Mouse (Mus musculus) neural tube, embryonic 14.5 days (tissue): Measurements from ENCODE around the gene Olfr524. TPM values are rescaled to one million over a fixed set of nuclear protein-coding genes. Genes with fewer than 3 reads are reported as not detected.

ENCODE experiments used
- ATAC-seq: fragments of 200-750 bp; cut with Nextera tagmentation; 2 replicates; pipeline ENCODE4 v1.8.0; 2017; ENCODE audit warnings: low read depth, mild to moderate bottlenecking, moderate TSS enrichment, moderate library complexity
- H3K27ac ChIP-seq: fragments of 300-500 bp; sonication (generic); 2 replicates; pipeline ENCODE4 v1.5.1; 2014; ENCODE audit warnings: low read depth, mild to moderate bottlenecking, control low read depth, low read length, moderate library complexity, mixed read lengths
- H3K27me3 ChIP-seq: fragments of 300-500 bp; sonication (generic); 2 replicates; pipeline ENCODE4 v1.6.1; 2014; ENCODE audit warnings: low read length; ENCODE audit not compliant: control insufficient read depth, insufficient read depth
- H3K36me3 ChIP-seq: fragments of 300-500 bp; sonication (generic); 2 replicates; pipeline ENCODE4 v1.6.1; 2014; ENCODE audit warnings: low read length, mixed read lengths; ENCODE audit not compliant: control insufficient read depth, insufficient read depth
- H3K4me1 ChIP-seq: fragments of 300-500 bp; sonication (generic); 2 replicates; pipeline ENCODE4 v1.6.1; 2014; ENCODE audit warnings: low read length; ENCODE audit not compliant: control insufficient read depth, insufficient read depth
- H3K4me2 ChIP-seq: fragments of 300-500 bp; sonication (generic); 2 replicates; pipeline ENCODE4 v1.6.1; 2014; ENCODE audit warnings: mild to moderate bottlenecking, low read depth, low read length, control low read depth
- H3K4me3 ChIP-seq: fragments of 300-500 bp; sonication (generic); 2 replicates; pipeline ENCODE4 v1.5.1; 2014; ENCODE audit warnings: low read depth, low read length, control low read depth, mixed read lengths
- H3K9ac ChIP-seq: fragments of 300-500 bp; sonication (generic); replicated peaks from 2 replicates; pipeline ENCODE4 v1.6.1; 2014; ENCODE audit warnings: low read depth, mild to moderate bottlenecking, control low read depth, low read length, mixed read lengths
- H3K9me3 ChIP-seq: fragments of 300-500 bp; sonication (generic); 2 replicates; pipeline ENCODE4 v1.6.1; 2016; ENCODE audit warnings: low read length; ENCODE audit not compliant: control insufficient read depth
- WGBS: fragments of 180-500 bp; shearing (Covaris S2); extraction: QIAGEN DNeasy Blood & Tissue Kit; methylation state at CpG from one replicate; pipeline ENCODE4 v1.1.7; 2014; 5-methylcytosine and 5-hydroxymethylcytosine counted together
- polyA plus RNA-seq: library from polyadenylated mRNA; unstranded; fragments of >200 nt; fragmentation: Nextera tagmentation; extraction: Ambion mirVana; gene quantifications from 2 replicates; pipeline ENCODE4 v1.2.1, GENCODE M21; 2014

The Olfr524 gene
- not detected in 2 replicates for polyA plus RNA-seq

- no peaks in the 10 kb centered on the region for H3K9me3 ChIP-seq
- H3K36me3 ChIP-seq, result no peaks in the 10 kb centered on the region
- no peak for ATAC-seq
- H3K4me2 ChIP-seq, result no peak within 1 kb of the TSS
- H3K9ac ChIP-seq, result no peak within 1 kb of the TSS
- no peak within 1 kb of the TSS for H3K27ac ChIP-seq
- no peaks in the 10 kb centered on the region for H3K27me3 ChIP-seq
- H3K4me3 ChIP-seq, result no peak within 1 kb of the TSS
- H3K4me1 ChIP-seq, result no peaks in the 10 kb centered on the region
Observed at GRCm38 (mm10) chr7:140205864-140206263, at the start of gene Olfr524. Gene Olfr524 (minus strand): TSS chr7:140205964.

- WGBS, result 91% methylated on average over 7 of the region's 7 CpGs
- no peak overlapping the region for H3K4me2 ChIP-seq
- no peak for ATAC-seq
- no peaks in the 10 kb centered on the region for H3K27me3 ChIP-seq
- H3K9me3 ChIP-seq, result no peaks in the 10 kb centered on the region
- H3K36me3 ChIP-seq, result no peaks in the 10 kb centered on the region
- no peak overlapping the region for H3K9ac ChIP-seq
- H3K27ac ChIP-seq, result no peak overlapping the region
- no peaks in the 10 kb centered on the region for H3K4me1 ChIP-seq
- H3K4me3 ChIP-seq, result no peak overlapping the region
Observed at GRCm38 (mm10) chr7:140253780-140254299, 48.1 kb upstream of the Olfr524 start.

- ATAC-seq, result no peak
- no peak within 1 kb of the TSS for H3K9ac ChIP-seq
- H3K4me1 ChIP-seq, result no peaks in the 10 kb centered on the region
- H3K9me3 ChIP-seq, result no peaks in the 10 kb centered on the region
- no peak within 1 kb of the TSS for H3K4me3 ChIP-seq
- no peaks in the 10 kb centered on the region for H3K36me3 ChIP-seq
- no peaks in the 10 kb centered on the region for H3K27me3 ChIP-seq
- no peak within 1 kb of the TSS for H3K4me2 ChIP-seq
- no peak within 1 kb of the TSS for H3K27ac ChIP-seq
- WGBS, result 88% methylated on average over 4 of the region's 4 CpGs
Observed at GRCm38 (mm10) chr7:140247216-140247615, 41.5 kb upstream of the Olfr524 start, which contains the start of gene 5830411N06Rik. Gene 5830411N06Rik (plus strand): TSS chr7:140247284.

GRCm38 (mm10) chr7:140233696-140234095 is 27.9 kb upstream of the Olfr524 start:
- Histone ChIP-seq H3K4me1 (no peaks in the 10 kb centered on the region), H3K4me3 (no peak overlapping the region), H3K27ac (no peak overlapping the region), H3K36me3 (no peaks in the 10 kb centered on the region), H3K9ac (no peak overlapping the region), H3K27me3 (no peaks in the 10 kb centered on the region), H3K9me3 (no peaks in the 10 kb centered on the region), H3K4me2 (no peak overlapping the region)
- 88% methylated on average over 3 of the region's 3 CpGs for WGBS
- no peak for ATAC-seq

- Histone ChIP-seq H3K9ac (no peak overlapping the region), H3K9me3 (no peaks in the 10 kb centered on the region), H3K4me1 (no peaks in the 10 kb centered on the region), H3K4me3 (no peak overlapping the region), H3K27me3 (no peaks in the 10 kb centered on the region), H3K4me2 (no peak overlapping the region), H3K27ac (no peak overlapping the region), H3K36me3 (no peaks in the 10 kb centered on the region)
- no peak for ATAC-seq
- 63% methylated on average over 2 of the region's 2 CpGs for WGBS
Observed at GRCm38 (mm10) chr7:140231026-140231425, 25.3 kb upstream of the Olfr524 start.

GRCm38 (mm10) chr7:140228476-140228875 is 22.7 kb upstream of the Olfr524 start:
- Histone ChIP-seq H3K9ac (no peak overlapping the region), H3K4me2 (no peak overlapping the region), H3K4me1 (no peaks in the 10 kb centered on the region), H3K9me3 (no peaks in the 10 kb centered on the region), H3K27me3 (no peaks in the 10 kb centered on the region), H3K36me3 (no peaks in the 10 kb centered on the region), H3K27ac (no peak overlapping the region), H3K4me3 (no peak overlapping the region)
- no peak for ATAC-seq
- 84% methylated on average over 13 of the region's 13 CpGs for WGBS

GRCm38 (mm10) chr7:140224209-140224608 is 18.4 kb upstream of the Olfr524 start:
- ATAC-seq, result no peak
- Histone ChIP-seq H3K36me3 (no peaks in the 10 kb centered on the region), H3K4me3 (no peak overlapping the region), H3K9me3 (no peaks in the 10 kb centered on the region), H3K9ac (no peak overlapping the region), H3K4me1 (no peaks in the 10 kb centered on the region), H3K27ac (no peak overlapping the region), H3K27me3 (no peaks in the 10 kb centered on the region), H3K4me2 (no peak overlapping the region)
- WGBS, result 85% methylated on average over 13 of the region's 13 CpGs

GRCm38 (mm10) chr7:140220375-140220774 is 14.6 kb upstream of the Olfr524 start:
- H3K9me3 ChIP-seq, result no peaks in the 10 kb centered on the region
- H3K4me3 ChIP-seq, result no peak overlapping the region
- no peaks in the 10 kb centered on the region for H3K27me3 ChIP-seq
- ATAC-seq, result no peak
- H3K4me2 ChIP-seq, result no peak overlapping the region
- no peaks in the 10 kb centered on the region for H3K4me1 ChIP-seq
- 91% methylated on average over 4 of the region's 4 CpGs for WGBS
- H3K27ac ChIP-seq, result no peak overlapping the region
- H3K36me3 ChIP-seq, result no peaks in the 10 kb centered on the region
- H3K9ac ChIP-seq, result no peak overlapping the region

- H3K9ac ChIP-seq, result no peak overlapping the region
- no peak for ATAC-seq
Observed at GRCm38 (mm10) chr7:140219268-140219667, 13.5 kb upstream of the Olfr524 start.

More at GRCm38 (mm10) chr7:140219268-140219667, 13.5 kb upstream of the Olfr524 start:
- no peaks in the 10 kb centered on the region for H3K36me3 ChIP-seq
- 9% methylated on average over 1 of the region's 1 CpGs for WGBS
- no peaks in the 10 kb centered on the region for H3K9me3 ChIP-seq
- H3K4me3 ChIP-seq, result no peak overlapping the region
- no peak overlapping the region for H3K4me2 ChIP-seq
- H3K4me1 ChIP-seq, result no peaks in the 10 kb centered on the region
- no peaks in the 10 kb centered on the region for H3K27me3 ChIP-seq
- no peak overlapping the region for H3K27ac ChIP-seq
